ENCODE assay signal across 19 mouse cellular contexts in genomic region chr9:26635211-26635610, GRCm38 (mm10).
A peak's percentile ranks its signal among the peaks of the same experiment; 100 is the strongest.
DNase-seq lines count a peak whose midpoint lies in the region; TF ChIP-seq lines count a peak whose summit lies in the region.
"Had no signal": no experiment of that assay in that cellular context is flagged by ENCODE, and none has a peak within 500 bp of the region (broad histone marks: within the 10 kb centered on the region; RNA-seq: fewer than 3 reads in every experiment).

No protein-coding gene starts in this region.

- TF ChIP-seq POLR2A in cortical plate, adult 2 months (IDR thresholded peaks at IDR 0.05; ENCODE audit: extremely low read depth, insufficient read depth, low read length) = no peak
- TF ChIP-seq POLR2A in lung, adult 2 months (IDR thresholded peaks at IDR 0.05; ENCODE audit: borderline replicate concordance, extremely low read depth, low read depth, low read length) = no peak

- no peak for TF ChIP-seq CTCF in cortical plate, adult 2 months (IDR thresholded peaks at IDR 0.05; ENCODE audit: extremely low read depth, insufficient read depth, low read length)
- TF ChIP-seq CTCF in lung, adult 2 months (IDR thresholded peaks at IDR 0.05; ENCODE audit: insufficient read depth, low read length) = no peak

- peak; percentile 44 to 47 for DNase-seq in frontal cortex, postnatal 10 days (ENCODE audit: low spot score in 2 of 2)
- DNase-seq in left cerebral cortex, adult 18-20 months (ENCODE audit: low spot score in 2 of 2) = peak; percentile 78 to 86
- DNase-seq in right cerebral cortex, postnatal 14 days = peak; percentile 42
- no peak for DNase-seq in lung, adult 2 months
- no peak for DNase-seq in MN1 (ENCODE audit: low spot score)
- no peak for DNase-seq in cerebellum, adult 9-11 months
- DNase-seq: cerebellum, postnatal 14 days; gastrocnemius, postnatal 14 days; heart, adult 2 months; kidney, adult 8-10 months; kidney, postnatal 4 days; liver, embryonic 13.5 days; thymus, adult 2 months had no signal

- H3K27ac ChIP-seq in cortical plate, adult 2 months (ENCODE audit: insufficient read depth, low read length) = peak overlapping the region; percentile 78
- H3K27ac ChIP-seq: heart, adult 2 months; hindbrain, embryonic 10.5 days; limb, embryonic 12.5 days; liver, embryonic 13.5 days; midbrain, embryonic 13.5 days; neural tube, embryonic 15.5 days had no signal

- peaks cover 5% of the 10 kb centered on the region for H3K4me1 ChIP-seq in cortical plate, adult 2 months (ENCODE audit: control insufficient read depth, insufficient read depth, low read length)
- H3K4me1 ChIP-seq in lung, adult 2 months (ENCODE audit: control insufficient read depth, insufficient read depth, low read length) = no peaks in the 10 kb centered on the region
- H3K4me1 ChIP-seq: hindbrain, embryonic 10.5 days; limb, embryonic 12.5 days; liver, embryonic 13.5 days; midbrain, embryonic 13.5 days; neural tube, embryonic 15.5 days had no signal

- no peak overlapping the region for H3K4me3 ChIP-seq in cortical plate, adult 2 months (ENCODE audit: insufficient read depth, low read length)
- H3K4me3 ChIP-seq in lung, adult 2 months (replicated peaks; ENCODE audit: extremely low read depth, low read depth, low read length) = no peak overlapping the region
- H3K4me3 ChIP-seq: heart, adult 2 months; hindbrain, embryonic 10.5 days; limb, embryonic 12.5 days; liver, embryonic 13.5 days; midbrain, embryonic 13.5 days; myocyte; neural tube, embryonic 15.5 days had no signal

Comparison
In these comparisons a context has a peak if more than half of its experiments do, and no peak if none do; other contexts are left out.
1. DNase-seq: peak in frontal cortex, postnatal 10 days (2 of 2), left cerebral cortex, adult 18-20 months (2 of 2) and right cerebral cortex, postnatal 14 days (single experiment); none in lung, adult 2 months (single experiment), MN1 (single experiment) and cerebellum, adult 9-11 months (single experiment).